Mouse (Mus musculus) bone marrow macrophage, adult 2 months (primary cell): ENCODE results near the gene Zfp12. TPM values are rescaled to one million over a fixed set of nuclear protein-coding genes. Genes with fewer than 3 reads are reported as not detected.

ENCODE experiments used
- H3K27ac ChIP-seq: 2 replicates; pipeline ENCODE4 v1.5.1; 2012; ENCODE audit warnings: low read depth, low read length; ENCODE audit not compliant: insufficient read depth
- H3K4me1 ChIP-seq: 2 replicates; pipeline ENCODE4 v1.6.1; 2012; ENCODE audit warnings: low read length; ENCODE audit not compliant: control insufficient read depth, insufficient read depth
- H3K4me3 ChIP-seq: 2 replicates; pipeline ENCODE4 v1.5.1; 2012; ENCODE audit warnings: mild to moderate bottlenecking, low read length, moderate library complexity; ENCODE audit not compliant: insufficient read depth
- CTCF ChIP-seq: IDR thresholded peaks from 2 replicates; pipeline ENCODE4 v1.5.1; 2012; ENCODE audit warnings: low read depth, mild to moderate bottlenecking, low read length, moderate library complexity
- POLR2A ChIP-seq: IDR thresholded peaks from 2 replicates; pipeline ENCODE4 v1.6.1; 2012; ENCODE audit warnings: mild to moderate bottlenecking, low read depth, low read length, borderline replicate concordance
- polyA plus RNA-seq: library from polyadenylated mRNA; stranded (reverse); fragments of >200 nt; gene quantifications from 2 replicates; pipeline ENCODE4 v1.2.4, GENCODE M21; 2012; ENCODE audit not compliant: missing spikeins, insufficient read depth, insufficient read length

Gene Zfp12
- polyA plus RNA-seq, 1 experiment = 8.8 TPM

DNA sequence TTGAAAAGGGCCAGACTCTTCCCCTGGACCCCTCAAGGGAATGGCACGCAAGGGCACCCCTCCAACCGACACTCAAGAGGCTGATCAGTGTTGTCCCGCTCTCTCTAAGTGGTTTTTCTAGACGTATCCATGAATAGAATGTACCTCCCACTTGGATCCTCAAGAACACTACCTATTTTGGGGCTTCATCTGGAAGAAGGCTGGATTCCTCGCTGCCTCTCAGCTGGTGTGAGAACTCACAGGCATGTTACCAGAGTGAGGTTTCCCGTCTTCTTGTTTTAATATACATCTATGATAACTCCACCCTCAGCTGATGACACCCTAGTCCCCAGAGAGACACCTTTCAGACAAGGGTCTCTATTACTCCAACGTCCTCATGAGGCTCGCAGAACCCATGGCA lies 26.7 kb downstream of the Zfp12 start:
- Histone ChIP-seq H3K4me3 (no peak overlapping the region), H3K27ac (no peak overlapping the region), H3K4me1 (peaks cover 4% of the 10 kb centered on the region)
- TF ChIP-seq POLR2A = no peak
- no peak for TF ChIP-seq CTCF

DNA sequence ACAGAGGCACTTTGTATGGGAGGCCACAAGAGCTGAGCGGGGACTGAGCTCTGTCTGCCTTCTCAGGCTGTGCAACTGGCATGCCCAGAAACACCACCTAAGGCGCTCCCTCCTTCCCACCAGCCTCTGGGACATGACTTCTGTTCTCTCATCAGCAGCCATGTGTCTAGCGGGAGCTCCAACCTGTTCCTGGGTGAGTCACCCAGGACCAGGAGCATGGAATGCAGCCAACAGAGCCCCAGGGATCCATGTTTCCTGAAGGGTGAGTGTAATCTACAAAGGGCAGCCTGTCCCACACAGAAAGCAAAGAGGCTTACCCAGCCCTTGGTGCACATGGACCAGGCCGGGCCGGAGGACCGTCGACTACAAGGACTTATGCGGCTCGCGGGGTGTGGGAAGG lies 29.7 kb downstream of the Zfp12 start:
- H3K4me3 ChIP-seq = no peak overlapping the region
- H3K4me1 ChIP-seq = peaks cover under 1% of the 10 kb centered on the region; the same call in 1 of the 2 replicates
- no peak for TF ChIP-seq POLR2A
- TF ChIP-seq CTCF = no peak
- no peak overlapping the region for H3K27ac ChIP-seq

DNA sequence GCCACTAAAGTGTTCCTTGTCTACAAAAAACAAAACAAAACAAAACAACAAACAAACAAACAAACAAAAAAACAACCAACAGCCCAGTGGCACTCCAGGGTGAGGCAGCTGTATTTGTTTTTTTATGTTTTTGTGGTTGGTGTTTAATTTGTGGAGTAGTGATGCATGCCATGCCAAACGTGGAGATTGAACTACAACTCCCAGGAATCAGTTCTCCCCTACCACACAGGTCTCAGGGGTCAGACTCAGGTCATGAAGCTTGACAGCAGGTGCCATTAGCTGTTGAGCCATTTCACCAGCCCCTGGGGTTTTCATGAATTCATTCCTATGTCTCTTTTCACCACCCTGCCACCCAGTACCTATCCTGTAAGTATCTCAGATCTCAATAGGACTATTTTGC lies 30.4 kb downstream of the Zfp12 start:
- no peak for TF ChIP-seq POLR2A
- H3K4me3 ChIP-seq = no peak overlapping the region
- H3K27ac ChIP-seq = no peak overlapping the region
- H3K4me1 ChIP-seq = peaks cover 1% of the 10 kb centered on the region; the same call in 1 of the 2 replicates

DNA sequence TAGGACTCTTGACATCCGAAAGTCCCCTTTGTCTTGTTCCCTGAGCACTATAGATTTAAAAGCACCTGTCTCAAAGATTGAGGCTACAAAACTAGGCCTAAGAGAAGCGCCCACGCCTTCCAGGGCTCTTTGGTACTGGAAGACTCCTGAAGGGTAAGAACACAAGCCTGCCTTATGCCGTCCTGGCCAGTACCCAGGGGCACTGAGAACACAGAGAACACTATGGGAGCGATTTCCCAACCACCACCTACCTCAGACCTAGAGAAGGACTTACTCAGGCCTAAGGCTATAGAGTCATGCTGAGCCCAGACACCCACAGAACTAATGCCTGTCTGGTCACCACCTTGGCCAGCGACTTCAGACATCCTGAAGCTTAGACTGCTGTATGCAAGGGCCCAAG lies 31.8 kb downstream of the Zfp12 start:
- Histone ChIP-seq H3K4me3 (no peak overlapping the region), H3K4me1 (peaks cover 12% of the 10 kb centered on the region), H3K27ac (no peak overlapping the region)
- TF ChIP-seq CTCF = no peak
- no peak for TF ChIP-seq POLR2A

DNA sequence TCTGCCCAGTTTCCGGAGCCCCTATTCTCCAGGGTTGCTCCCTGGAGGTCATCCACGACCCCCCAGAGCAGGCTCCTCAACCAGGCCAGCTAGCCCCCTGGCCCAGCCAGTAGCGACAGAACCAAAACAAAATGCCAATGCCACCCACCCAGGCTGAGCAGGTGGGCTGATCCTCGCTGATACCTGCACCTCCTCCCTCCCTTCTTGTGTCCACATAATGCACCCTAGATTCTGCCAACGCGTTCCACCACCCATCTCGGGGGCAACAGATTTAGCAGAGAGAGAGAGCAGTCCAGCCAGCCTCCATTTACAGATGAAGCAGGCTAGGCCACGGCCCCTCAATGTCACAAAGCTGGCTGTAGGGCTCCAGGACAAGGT lies 34.0 kb downstream of the Zfp12 start:
- Histone ChIP-seq H3K4me1 (peaks cover 18% of the 10 kb centered on the region), H3K27ac (no peak overlapping the region), H3K4me3 (peak overlapping the region; percentile 92)
- TF ChIP-seq CTCF = no peak
- TF ChIP-seq POLR2A = no peak

DNA sequence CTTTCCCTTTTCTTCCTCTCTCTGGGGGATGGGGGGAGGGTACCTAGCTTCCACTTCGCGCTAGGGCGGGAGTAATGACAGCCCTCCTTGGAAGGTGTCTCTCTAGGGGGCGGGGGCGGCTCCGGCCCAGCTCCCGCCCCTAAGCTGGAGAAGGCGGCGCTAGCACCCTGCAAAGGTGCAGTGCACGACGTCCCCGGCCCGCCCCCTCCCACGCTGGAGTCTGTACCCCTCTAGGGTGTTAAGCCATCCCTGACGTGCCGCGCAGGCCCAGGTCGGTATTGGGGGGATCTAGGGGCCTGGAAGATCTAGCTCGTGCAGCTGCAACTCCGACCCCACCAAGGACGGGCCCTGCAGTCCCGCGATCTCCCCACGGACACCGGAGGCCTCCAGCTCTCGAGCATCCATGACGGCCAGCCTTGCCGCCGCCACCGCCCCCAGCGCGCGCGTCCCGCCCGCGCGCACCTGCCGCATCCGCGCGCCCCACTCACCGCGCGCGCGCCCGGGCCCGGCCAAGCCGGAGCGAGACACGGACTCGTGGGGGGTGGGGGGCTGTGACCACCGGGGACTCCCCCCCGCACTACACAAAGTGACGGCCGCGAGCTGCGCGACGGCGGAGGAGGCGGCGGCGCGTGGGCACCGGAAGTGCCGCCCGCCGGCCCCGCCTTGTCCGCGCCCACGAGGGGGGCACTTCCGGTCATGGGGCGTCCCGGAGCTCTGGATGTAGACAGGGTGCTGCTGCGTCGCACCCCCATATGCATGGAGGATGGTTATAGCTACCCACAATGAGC lies 34.6 kb downstream of the Zfp12 start, which contains the start of gene Zfp316:
Gene Zfp316 (minus strand): TSS at position 660 of the 788 bp plus-strand sequence.
- Histone ChIP-seq H3K4me1 (peaks cover 18% of the 10 kb centered on the region), H3K27ac (no peak within 1 kb of the TSS), H3K4me3 (peak within 1 kb of the TSS; percentile 92)
- no peak for TF ChIP-seq CTCF
- no peak for TF ChIP-seq POLR2A

DNA sequence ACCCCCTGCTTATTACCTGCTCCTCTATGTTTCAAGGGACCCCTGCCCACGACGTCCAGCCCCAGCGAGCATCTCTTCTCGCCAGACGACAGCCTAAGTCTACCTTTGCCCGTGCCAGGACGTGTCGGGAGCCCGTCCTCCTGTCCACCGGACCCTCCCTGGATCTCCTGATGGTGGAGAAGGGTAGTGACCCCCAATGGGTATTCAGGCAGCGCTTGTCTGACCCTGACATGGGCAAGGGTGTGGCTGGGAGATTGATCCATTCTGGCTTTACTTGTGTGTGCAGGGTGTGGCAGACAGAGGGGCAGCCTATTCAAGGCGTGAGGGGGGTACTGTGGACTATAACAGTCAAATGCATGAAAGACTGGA lies 35.2 kb downstream of the Zfp12 start:
- Histone ChIP-seq H3K27ac (no peak overlapping the region), H3K4me3 (peak overlapping the region; percentile 92), H3K4me1 (peaks cover 18% of the 10 kb centered on the region)
- TF ChIP-seq POLR2A = no peak
- TF ChIP-seq CTCF = no peak

DNA sequence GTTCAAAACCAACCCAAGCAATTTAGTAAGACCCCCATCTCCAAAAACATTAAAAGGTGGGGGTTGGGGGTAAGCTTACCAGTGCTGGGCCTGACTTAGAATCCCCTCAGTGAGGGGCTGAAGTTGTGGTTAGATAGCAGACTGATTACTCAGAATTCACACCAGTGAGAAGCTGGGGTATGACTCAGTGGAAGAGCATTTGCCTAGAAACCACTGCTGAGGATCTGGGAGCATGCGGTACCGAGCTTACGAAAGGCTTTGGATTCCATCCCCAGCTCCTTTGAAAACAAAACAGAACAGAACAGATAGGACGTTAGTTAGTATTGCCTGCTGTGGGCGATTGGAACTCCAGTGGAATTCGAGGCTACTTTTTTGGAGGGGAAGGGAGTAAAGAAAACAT lies 36.7 kb downstream of the Zfp12 start:
- Histone ChIP-seq H3K27ac (no peak overlapping the region), H3K4me3 (no peak overlapping the region), H3K4me1 (peaks cover 18% of the 10 kb centered on the region)
- TF ChIP-seq CTCF (no peak), POLR2A (no peak)

DNA sequence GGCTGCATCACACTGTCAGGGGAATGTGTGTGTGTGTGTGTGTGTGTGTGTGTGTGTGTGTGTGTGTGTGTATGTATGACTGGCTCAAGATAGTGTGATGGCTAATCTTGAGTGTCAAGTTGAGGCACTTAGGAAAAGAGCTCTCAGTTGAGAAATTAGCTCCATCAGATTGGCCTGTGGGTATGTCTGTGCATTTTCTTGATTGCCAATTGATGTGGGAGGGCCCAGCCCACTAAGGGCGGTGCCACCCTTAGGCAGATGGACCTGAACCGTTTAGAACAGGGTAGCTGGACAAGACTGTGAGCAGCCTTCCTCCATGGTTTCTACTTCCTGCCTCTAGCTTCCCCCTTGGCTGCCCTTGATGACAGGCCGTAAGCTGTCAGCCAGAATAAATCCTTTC lies 37.1 kb downstream of the Zfp12 start:
- TF ChIP-seq CTCF (no peak), POLR2A (no peak)
- Histone ChIP-seq H3K27ac (no peak overlapping the region), H3K4me1 (peaks cover 18% of the 10 kb centered on the region), H3K4me3 (no peak overlapping the region)

DNA sequence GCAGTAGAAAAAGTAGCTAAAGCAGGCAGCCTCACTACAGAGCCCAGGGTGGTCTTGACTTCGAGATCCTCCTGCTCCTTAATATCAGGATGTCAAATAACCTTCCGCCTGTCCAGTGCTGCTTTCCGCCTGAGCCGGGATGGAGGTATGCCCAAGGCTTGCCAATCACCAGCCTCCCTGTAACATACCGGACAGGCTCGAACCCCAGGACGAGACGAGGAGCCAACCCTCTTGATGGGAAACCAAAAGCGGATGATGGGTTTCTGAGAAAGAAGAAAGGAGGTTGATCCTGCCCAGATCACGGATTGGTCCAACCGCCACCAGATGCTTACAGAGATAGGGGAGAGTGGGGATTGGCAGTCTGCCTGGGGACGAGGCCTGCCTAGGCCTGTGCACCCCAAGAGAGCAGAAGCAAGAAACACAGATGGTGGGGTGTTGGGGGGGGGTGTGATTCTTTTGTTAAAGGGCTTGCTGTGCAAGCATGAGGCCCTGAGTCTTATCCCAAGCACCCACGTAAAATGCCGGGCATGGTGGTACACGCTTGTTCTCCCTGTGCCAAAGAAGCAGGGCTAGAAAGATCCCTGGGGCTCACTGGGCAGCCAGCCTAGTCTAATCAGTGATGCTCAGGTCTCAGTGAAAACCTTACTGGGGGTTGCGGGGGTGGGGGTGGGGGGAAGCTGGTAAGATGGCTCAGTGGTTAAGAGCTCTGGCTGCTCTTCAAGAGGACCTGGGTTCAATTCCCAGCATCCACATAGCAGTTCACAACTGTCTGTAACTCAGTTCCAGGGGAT lies 37.8 kb downstream of the Zfp12 start:
- Histone ChIP-seq H3K27ac (no peak overlapping the region), H3K4me1 (peaks cover 18% of the 10 kb centered on the region), H3K4me3 (no peak overlapping the region)
- no peak for TF ChIP-seq POLR2A
- TF ChIP-seq CTCF = no peak
